Mouse (Mus musculus): ENCODE data around the gene Csta1.

GRCm38 (mm10) chr16:36079916-36080315 is 51.1 kb downstream of the Csta1 start:
- TF ChIP-seq CTCF (IDR thresholded peaks at IDR 0.05; ENCODE audit: control insufficient read depth, insufficient read depth, low read length) (no peak), POLR2A (IDR thresholded peaks at IDR 0.05; ENCODE audit: borderline replicate concordance, control insufficient read depth, low read depth, low read length) (no peak)

Measured in bone marrow, adult 2 months (tissue).